Mouse (Mus musculus): ENCODE measurements around the gene Prkce. TPM values are rescaled to one million over a fixed set of nuclear protein-coding genes. Genes with fewer than 3 reads are reported as not detected.
A peak's percentile ranks its signal among the peaks of the same experiment; 100 is the strongest.

The Prkce gene
- total and polyA plus RNA-seq, 3 experiments: 6.1 to 27.3 (median 26.0) TPM

- no peak for TF ChIP-seq POLR2A (IDR thresholded peaks at IDR 0.05; ENCODE audit: insufficient read depth, low read depth, low read length)
- TF ChIP-seq EP300 (IDR thresholded peaks at IDR 0.05; ENCODE audit: insufficient read depth, low read depth, low read length): no peak
- no peak for TF ChIP-seq CTCF (IDR thresholded peaks at IDR 0.05)
- Histone ChIP-seq H3K27ac (no peak overlapping the region), H3K79me2 (replicated peaks; ENCODE audit: control insufficient read depth, insufficient read depth, low read length) (peaks cover 2% of the 10 kb centered on the region; the same call in 1 of the 2 replicates), H3K4me1 (ENCODE audit: control insufficient read depth, insufficient read depth, low read length) (peaks cover 5% of the 10 kb centered on the region), H3K36me3 (ENCODE audit: control insufficient read depth, insufficient read depth, low read length) (no peaks in the 10 kb centered on the region), H3K27me3 (ENCODE audit: control insufficient read depth, insufficient read depth, low read length) (no peaks in the 10 kb centered on the region), H3K9ac (ENCODE audit: low read depth, low read length) (no peak overlapping the region), H3K4me3 (no peak overlapping the region)
- WGBS: 92% methylated on average over 6 of the region's 6 CpGs
- intact Hi-C loops (cut with DNase I): no loop called here
- no peak for DNase-seq
Observed at GRCm38 (mm10) chr17:86429877-86430276, 262.3 kb downstream of the Prkce start.

- intact Hi-C loops (cut with DNase I): no loop called here
- H3K27me3 ChIP-seq (ENCODE audit: control insufficient read depth, insufficient read depth, low read length): no peaks in the 10 kb centered on the region
- 41% methylated on average over 2 of the region's 2 CpGs for WGBS
- H3K36me3 ChIP-seq (ENCODE audit: control insufficient read depth, insufficient read depth, low read length): no peaks in the 10 kb centered on the region
- TF ChIP-seq CTCF (IDR thresholded peaks at IDR 0.05): no peak
- TF ChIP-seq POLR2A (IDR thresholded peaks at IDR 0.05; ENCODE audit: insufficient read depth, low read depth, low read length): no peak
- TF ChIP-seq EP300 (IDR thresholded peaks at IDR 0.05; ENCODE audit: insufficient read depth, low read depth, low read length): no peak
- no peak overlapping the region for H3K9ac ChIP-seq (ENCODE audit: low read depth, low read length)
- no peak overlapping the region for H3K4me3 ChIP-seq
- H3K79me2 ChIP-seq (replicated peaks; ENCODE audit: control insufficient read depth, insufficient read depth, low read length): no peaks in the 10 kb centered on the region
- H3K27ac ChIP-seq: peak overlapping the region; percentile 29
- peaks cover 18% of the 10 kb centered on the region for H3K4me1 ChIP-seq (ENCODE audit: control insufficient read depth, insufficient read depth, low read length)
- peak in 1 of 2 experiments; percentile 30 for DNase-seq
Observed at GRCm38 (mm10) chr17:86433117-86433516, 265.5 kb downstream of the Prkce start.

- DNase-seq: peak in 1 of 2 experiments; percentile 44
- intact Hi-C loops (cut with DNase I): no loop called here
- WGBS: 43% methylated on average over 11 of the region's 11 CpGs
- peaks cover 18% of the 10 kb centered on the region for H3K4me1 ChIP-seq (ENCODE audit: control insufficient read depth, insufficient read depth, low read length)
- H3K36me3 ChIP-seq (ENCODE audit: control insufficient read depth, insufficient read depth, low read length): no peaks in the 10 kb centered on the region
- TF ChIP-seq EP300 (IDR thresholded peaks at IDR 0.05; ENCODE audit: insufficient read depth, low read depth, low read length): peak; percentile 69; the same call in 1 of the 2 replicates
- no peak for TF ChIP-seq CTCF (IDR thresholded peaks at IDR 0.05)
- TF ChIP-seq POLR2A (IDR thresholded peaks at IDR 0.05; ENCODE audit: insufficient read depth, low read depth, low read length): no peak
- H3K79me2 ChIP-seq (replicated peaks; ENCODE audit: control insufficient read depth, insufficient read depth, low read length): no peaks in the 10 kb centered on the region
- H3K27ac ChIP-seq: peak overlapping the region; percentile 29
- H3K9ac ChIP-seq (ENCODE audit: low read depth, low read length): no peak overlapping the region
- no peaks in the 10 kb centered on the region for H3K27me3 ChIP-seq (ENCODE audit: control insufficient read depth, insufficient read depth, low read length)
- no peak overlapping the region for H3K4me3 ChIP-seq
Observed at GRCm38 (mm10) chr17:86433813-86434212, 266.2 kb downstream of the Prkce start.

GRCm38 (mm10) chr17:86434781-86435180, 267.2 kb downstream of the Prkce start:
- Histone ChIP-seq H3K79me2 (replicated peaks; ENCODE audit: control insufficient read depth, insufficient read depth, low read length) (no peaks in the 10 kb centered on the region), H3K4me3 (no peak overlapping the region), H3K36me3 (ENCODE audit: control insufficient read depth, insufficient read depth, low read length) (no peaks in the 10 kb centered on the region), H3K27me3 (ENCODE audit: control insufficient read depth, insufficient read depth, low read length) (no peaks in the 10 kb centered on the region), H3K27ac (peak overlapping the region; percentile 73), H3K9ac (ENCODE audit: low read depth, low read length) (no peak overlapping the region), H3K4me1 (ENCODE audit: control insufficient read depth, insufficient read depth, low read length) (peaks cover 18% of the 10 kb centered on the region)
- intact Hi-C loops (cut with DNase I): loop anchor here (5.0 kb wide), 1 partner anchor 67 kb away; no protein-coding TSS in a partner anchor
- WGBS: 81% methylated on average over 2 of the region's 2 CpGs
- TF ChIP-seq EP300 (IDR thresholded peaks at IDR 0.05; ENCODE audit: insufficient read depth, low read depth, low read length) (no peak), CTCF (IDR thresholded peaks at IDR 0.05) (no peak), POLR2A (IDR thresholded peaks at IDR 0.05; ENCODE audit: insufficient read depth, low read depth, low read length) (no peak)
- no peak for DNase-seq

- Histone ChIP-seq H3K27ac (peak overlapping the region; percentile 73), H3K4me1 (ENCODE audit: control insufficient read depth, insufficient read depth, low read length) (peaks cover 18% of the 10 kb centered on the region), H3K79me2 (replicated peaks; ENCODE audit: control insufficient read depth, insufficient read depth, low read length) (no peaks in the 10 kb centered on the region), H3K9ac (ENCODE audit: low read depth, low read length) (no peak overlapping the region), H3K27me3 (ENCODE audit: control insufficient read depth, insufficient read depth, low read length) (no peaks in the 10 kb centered on the region), H3K4me3 (no peak overlapping the region), H3K36me3 (ENCODE audit: control insufficient read depth, insufficient read depth, low read length) (no peaks in the 10 kb centered on the region)
- TF ChIP-seq CTCF (IDR thresholded peaks at IDR 0.05) (no peak), EP300 (IDR thresholded peaks at IDR 0.05; ENCODE audit: insufficient read depth, low read depth, low read length) (no peak), POLR2A (IDR thresholded peaks at IDR 0.05; ENCODE audit: insufficient read depth, low read depth, low read length) (no peak)
- DNase-seq: no peak
- WGBS: 73% methylated on average over 1 of the region's 1 CpGs
- intact Hi-C loops (cut with DNase I): loop anchor here (5.0 kb wide), 1 partner anchor 68 kb away; no protein-coding TSS in a partner anchor
Observed at GRCm38 (mm10) chr17:86435570-86435969, 268.0 kb downstream of the Prkce start.

GRCm38 (mm10) chr17:86435984-86436383, 268.4 kb downstream of the Prkce start:
- no peak overlapping the region for H3K9ac ChIP-seq (ENCODE audit: low read depth, low read length)
- TF ChIP-seq POLR2A (IDR thresholded peaks at IDR 0.05; ENCODE audit: insufficient read depth, low read depth, low read length): no peak
- TF ChIP-seq EP300 (IDR thresholded peaks at IDR 0.05; ENCODE audit: insufficient read depth, low read depth, low read length): no peak
- TF ChIP-seq CTCF (IDR thresholded peaks at IDR 0.05): no peak
- DNase-seq: no peak

More at GRCm38 (mm10) chr17:86435984-86436383, 268.4 kb downstream of the Prkce start:
- no peaks in the 10 kb centered on the region for H3K27me3 ChIP-seq (ENCODE audit: control insufficient read depth, insufficient read depth, low read length)
- H3K4me1 ChIP-seq (ENCODE audit: control insufficient read depth, insufficient read depth, low read length): peaks cover 18% of the 10 kb centered on the region
- H3K4me3 ChIP-seq: no peak overlapping the region
- H3K79me2 ChIP-seq (replicated peaks; ENCODE audit: control insufficient read depth, insufficient read depth, low read length): no peaks in the 10 kb centered on the region
- no peaks in the 10 kb centered on the region for H3K36me3 ChIP-seq (ENCODE audit: control insufficient read depth, insufficient read depth, low read length)
- no peak overlapping the region for H3K27ac ChIP-seq
- intact Hi-C loops (cut with DNase I): loop anchor here (5.0 kb wide), 1 partner anchor 69 kb away; no protein-coding TSS in a partner anchor
- 83% methylated on average over 2 of the region's 2 CpGs for WGBS
